In the genomic region with DNA sequence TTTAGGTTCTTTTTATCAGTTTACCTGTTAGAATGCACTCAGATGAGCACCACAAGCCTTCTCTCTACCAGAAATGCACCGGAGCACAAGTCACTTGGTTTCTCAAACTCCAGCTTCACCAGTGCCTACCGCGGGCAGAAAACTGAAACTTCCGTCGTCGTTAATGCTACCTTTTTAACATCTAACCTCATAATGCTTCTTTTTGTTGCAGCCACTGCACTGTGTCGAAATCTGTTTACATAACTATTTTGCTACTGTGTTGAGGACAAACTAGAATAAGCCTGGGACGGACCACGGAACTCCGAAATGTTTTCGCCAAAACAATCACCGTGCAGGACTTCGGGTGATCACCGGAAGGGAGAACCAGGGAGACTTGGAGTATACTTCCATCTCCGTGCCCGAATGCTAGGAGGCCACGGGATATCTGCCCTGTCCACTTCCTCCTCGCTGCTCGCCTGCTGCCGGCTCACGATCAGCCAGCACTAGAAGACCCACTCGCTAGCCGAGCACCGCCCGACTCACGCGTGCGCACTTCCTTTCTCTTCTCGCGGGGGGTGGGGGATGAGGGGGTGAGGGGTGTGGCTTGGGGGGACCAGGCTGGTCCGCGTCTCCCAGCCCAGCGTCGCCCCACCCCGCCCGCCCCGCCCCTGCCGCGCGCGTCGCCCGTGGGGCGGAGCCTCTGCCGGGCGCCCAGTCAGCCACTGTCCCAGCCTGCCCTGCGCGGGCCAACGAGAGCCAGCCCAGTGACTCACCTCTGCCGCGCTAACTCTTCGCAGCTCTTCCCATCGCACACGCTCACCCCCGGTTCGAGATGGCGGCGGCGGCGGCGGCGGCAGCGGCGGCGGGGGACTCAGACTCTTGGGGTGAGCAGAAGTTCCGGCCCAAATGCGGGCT, we compare ENCODE assay signal across 8 mouse cellular contexts. TPM values are rescaled to one million over a fixed set of nuclear protein-coding genes. Genes with fewer than 3 reads are reported as not detected.
DNase-seq lines count a peak whose midpoint lies in the region; ATAC-seq lines count a peak whose summit lies in the region.

A gene (plus strand): TSS at position 685 of the 894 bp plus-strand sequence.

- WGBS in hindbrain, embryonic 11.5 days = under 1% methylated on average over 46 of the region's 67 CpGs

- peak within 1 kb of the TSS; percentile 72 for H3K27ac ChIP-seq in hindbrain, embryonic 11.5 days (ENCODE audit: low read depth, low read length)

- H3K4me3 ChIP-seq in hindbrain, embryonic 11.5 days (ENCODE audit: low read depth, low read length) = peak within 1 kb of the TSS; percentile 94

- H3K27me3 ChIP-seq in hindbrain, embryonic 11.5 days (ENCODE audit: control insufficient read depth, insufficient read depth, low read length) = no peaks in the 10 kb centered on the region

- peak within 1 kb of the TSS; percentile 70 for H3K4me2 ChIP-seq in hindbrain, embryonic 11.5 days (replicated peaks; ENCODE audit: low read depth, low read length)

- H3K9me3 ChIP-seq in hindbrain, embryonic 11.5 days (ENCODE audit: control insufficient read depth, low read length) = no peaks in the 10 kb centered on the region

- H3K4me1 ChIP-seq in hindbrain, embryonic 11.5 days (replicated peaks; ENCODE audit: control insufficient read depth, insufficient read depth, low read length) = no peaks in the 10 kb centered on the region

- DNase-seq in MN1 (ENCODE audit: low spot score) = peak; percentile 88
- peak; percentile 87 for DNase-seq in cerebellum, adult 9-10 months
- peak; percentile 47 to 85 for DNase-seq in frontal cortex, adult 2 months (ENCODE audit: extremely low spot score in 1 of 2, low spot score in 1 of 2)
- peak; percentile 93 for DNase-seq in hindbrain, embryonic 11.5 days (ENCODE audit: low spot score)
- DNase-seq in layer of hippocampus, postnatal 10 days (ENCODE audit: low spot score in 2 of 2) = peak; percentile 78 to 82
- DNase-seq in lung, postnatal 10 days = peak; percentile 92
- peak; percentile 90 for DNase-seq in ovary, postnatal 36 days (ENCODE audit: low spot score)
- peak; percentile 89 for DNase-seq in thymus, postnatal 25 days

- peak within 1 kb of the TSS; percentile 82 for H3K9ac ChIP-seq in hindbrain, embryonic 11.5 days (ENCODE audit: low read depth, low read length)

- peak; percentile 100 for ATAC-seq in hindbrain, embryonic 11.5 days (ENCODE audit: low FRiP score)

- H3K36me3 ChIP-seq in hindbrain, embryonic 11.5 days (ENCODE audit: control insufficient read depth, insufficient read depth, low read length) = no peaks in the 10 kb centered on the region

RNA-seq across cellular contexts. Expression of the gene that starts here (rescaled TPM):
- 18.4 and 19.8 TPM in 2 replicates for polyA plus RNA-seq in frontal cortex, adult 2 months (2012; rRNA removed)
- 12.8 and 13.7 TPM in 2 replicates for polyA plus RNA-seq in hindbrain, embryonic 11.5 days (2014; fragmentation: Nextera tagmentation; extraction: Ambion mirVana)
- total RNA-seq in layer of hippocampus, postnatal 10 days (2021) = 10 to 100 TPM; 22.7 TPM

Comparison
In these comparisons a context has a peak if more than half of its experiments do, and no peak if none do; other contexts are left out.
1. Peak in every context shown above with its lines: DNase-seq, ATAC-seq, H3K4me3 ChIP-seq and H3K27ac ChIP-seq.